9 mouse cellular contexts compared by ENCODE assay signal in genomic region chr7:127016081-127016480, GRCm38 (mm10). TPM values are rescaled to one million over a fixed set of nuclear protein-coding genes. Genes with fewer than 3 reads are reported as not detected.
DNase-seq lines count a peak whose midpoint lies in the region; ATAC-seq and TF ChIP-seq lines count a peak whose summit lies in the region.
"Had no signal": no experiment of that assay in that cellular context is flagged by ENCODE, and none has a peak within 500 bp of the region (broad histone marks: within the 10 kb centered on the region; RNA-seq: fewer than 3 reads in every experiment).

No protein-coding gene starts in this region.

- peak; percentile 15; the same call in 1 of the 2 replicates for ATAC-seq in embryonic facial prominence, embryonic 11.5 days (replicated peaks; ENCODE audit: insufficient number of reproducible peaks, low FRiP score, low TSS enrichment, low read depth)
- no peak for ATAC-seq in hindbrain, embryonic 15.5 days (ENCODE audit: low FRiP score, low read depth)
- ATAC-seq in liver, embryonic 11.5 days (replicated peaks; ENCODE audit: low FRiP score) = peak; percentile 46
- peak; percentile 43 for ATAC-seq in monocyte, adult 5-6 weeks (replicated peaks; ENCODE audit: insufficient number of reproducible peaks, low FRiP score, low TSS enrichment, poor library complexity, severe bottlenecking)

- peaks cover 13% of the 10 kb centered on the region for H3K4me1 ChIP-seq in embryonic facial prominence, embryonic 11.5 days (ENCODE audit: control insufficient read depth, insufficient read depth, low read length)
- peaks cover 60% of the 10 kb centered on the region for H3K4me1 ChIP-seq in hindbrain, embryonic 15.5 days (replicated peaks)
- peaks cover 47% of the 10 kb centered on the region for H3K4me1 ChIP-seq in liver, embryonic 11.5 days (replicated peaks; ENCODE audit: control insufficient read depth, insufficient read depth, low read length)

- peak overlapping the region; percentile 88 for H3K27ac ChIP-seq in embryonic facial prominence, embryonic 11.5 days (replicated peaks; ENCODE audit: low read depth, low read length)
- peak overlapping the region; percentile 95 for H3K27ac ChIP-seq in hindbrain, embryonic 15.5 days (replicated peaks)
- peak overlapping the region; percentile 95 for H3K27ac ChIP-seq in liver, embryonic 11.5 days (ENCODE audit: low read depth, low read length)

- H3K27me3 ChIP-seq in C2C12 (ENCODE audit: control insufficient read depth, insufficient read depth, insufficient read length) = no peaks in the 10 kb centered on the region
- no peaks in the 10 kb centered on the region for H3K27me3 ChIP-seq in embryonic facial prominence, embryonic 11.5 days (ENCODE audit: control insufficient read depth, insufficient read depth, low read length)
- no peaks in the 10 kb centered on the region for H3K27me3 ChIP-seq in hindbrain, embryonic 15.5 days
- no peaks in the 10 kb centered on the region for H3K27me3 ChIP-seq in liver, embryonic 11.5 days (replicated peaks; ENCODE audit: control insufficient read depth, insufficient read depth, low read length)

- H3K4me2 ChIP-seq in embryonic facial prominence, embryonic 11.5 days (ENCODE audit: low read depth, low read length) = peak overlapping the region; percentile 85
- peak overlapping the region; percentile 84 for H3K4me2 ChIP-seq in hindbrain, embryonic 15.5 days
- H3K4me2 ChIP-seq in liver, embryonic 11.5 days = peak overlapping the region; percentile 98

- peaks cover 39% of the 10 kb centered on the region for H3K79me2 ChIP-seq in C2C12 (ENCODE audit: control insufficient read depth, insufficient read depth)

- peaks cover 15% of the 10 kb centered on the region for H3K36me3 ChIP-seq in C2C12 (ENCODE audit: control insufficient read depth, insufficient read depth)
- peaks cover 4% of the 10 kb centered on the region for H3K36me3 ChIP-seq in embryonic facial prominence, embryonic 11.5 days (replicated peaks; ENCODE audit: control insufficient read depth, insufficient read depth, low read depth, low read length)
- peaks cover 27% of the 10 kb centered on the region for H3K36me3 ChIP-seq in hindbrain, embryonic 15.5 days
- H3K36me3 ChIP-seq in liver, embryonic 11.5 days (ENCODE audit: control insufficient read depth, insufficient read depth, low read length) = peaks cover 13% of the 10 kb centered on the region

- H3K9ac ChIP-seq in embryonic facial prominence, embryonic 11.5 days (replicated peaks; ENCODE audit: low read length) = peak overlapping the region; percentile 87
- peak overlapping the region; percentile 85 for H3K9ac ChIP-seq in hindbrain, embryonic 15.5 days
- peak overlapping the region; percentile 94 for H3K9ac ChIP-seq in liver, embryonic 11.5 days (ENCODE audit: low read depth, low read length)

- peak overlapping the region; percentile 62 for H3ac ChIP-seq in C2C12 (ENCODE audit: control insufficient read depth, insufficient read length, low read depth)

- no peaks in the 10 kb centered on the region for H3K9me3 ChIP-seq in embryonic facial prominence, embryonic 11.5 days (replicated peaks; ENCODE audit: control insufficient read depth, low read length)
- H3K9me3 ChIP-seq in hindbrain, embryonic 15.5 days = no peaks in the 10 kb centered on the region
- H3K9me3 ChIP-seq in liver, embryonic 11.5 days (ENCODE audit: control insufficient read depth, low read length) = no peaks in the 10 kb centered on the region

- H3K4me3 ChIP-seq in C2C12 (ENCODE audit: insufficient read depth, poor library complexity, severe bottlenecking) = peak overlapping the region; percentile 51
- H3K4me3 ChIP-seq in embryonic facial prominence, embryonic 11.5 days (ENCODE audit: low read depth, low read length) = peak overlapping the region; percentile 66
- peak overlapping the region; percentile 66 for H3K4me3 ChIP-seq in hindbrain, embryonic 15.5 days
- peak overlapping the region; percentile 86 for H3K4me3 ChIP-seq in liver, embryonic 11.5 days (ENCODE audit: low read depth, low read length)

- WGBS in embryonic facial prominence, embryonic 11.5 days = 2% methylated on average over 10 of the region's 10 CpGs
- WGBS in hindbrain, embryonic 15.5 days = 2% methylated on average over 10 of the region's 10 CpGs
- 3% methylated on average over 10 of the region's 10 CpGs for WGBS in liver, embryonic 11.5 days

- H3K79me3 ChIP-seq in C2C12 (ENCODE audit: low read depth) = peaks cover 18% of the 10 kb centered on the region

- DNase-seq in R1 (ENCODE audit: low read depth, low spot score) = peak; percentile 97
- peak; percentile 61 for DNase-seq in embryonic facial prominence, embryonic 11.5 days (ENCODE audit: low spot score)
- no peak for DNase-seq in liver, embryonic 11.5 days (ENCODE audit: low spot score)
- DNase-seq in urinary bladder, postnatal 25 days (ENCODE audit: low spot score) = no peak
- no peak for DNase-seq in layer of hippocampus, postnatal 36 days

- TF ChIP-seq CTCF in C2C12 (IDR thresholded peaks at IDR 0.05; ENCODE audit: control insufficient read depth, insufficient read depth, insufficient read length) = no peak

TF ChIP-seq in C2C12, 6 proteins besides CTCF, POLR2A, EP300 and RAD21:
- TF ChIP-seq MAX (IDR thresholded peaks at IDR 0.05) (no peak), MYOD1 (IDR thresholded peaks at IDR 0.05; ENCODE audit: control insufficient read depth, insufficient read length, low read depth) (no peak), MYOG (IDR thresholded peaks at IDR 0.05; ENCODE audit: control insufficient read depth, extremely low read depth, insufficient read length) (no peak), USF1 (IDR thresholded peaks at IDR 0.05; ENCODE audit: low read depth) (no peak)

RNA-seq across cellular contexts. Expression of gene Pagr1b, which starts 0.2 kb away (rescaled TPM):
- polyA plus RNA-seq in C2C12 (2012; fragmentation: generic; extraction: Trizol) = 1.2 TPM
- 0.32 and 0.53 TPM in 2 replicates for polyA plus RNA-seq in embryonic facial prominence, embryonic 11.5 days (2014; fragmentation: Nextera tagmentation; extraction: Ambion mirVana)
- polyA plus RNA-seq in hindbrain, embryonic 15.5 days (2015; fragmentation: Nextera tagmentation; extraction: Ambion mirVana) = 0.28 TPM in 1 of 2 replicates, not detected in the other
- 0.41 TPM in 1 of 2 replicates, not detected in the other for polyA plus RNA-seq in liver, embryonic 11.5 days (2014; fragmentation: Nextera tagmentation; extraction: Ambion mirVana)
- 2.9 to 7.8 TPM (median 5.2 TPM) in 3 replicates for total RNA-seq in monocyte, adult 5-6 weeks (2017)
- total RNA-seq in layer of hippocampus, postnatal 36 days (2021) = under 1 TPM in 1 of 2 experiments, not detected in 1; 0.90 TPM
- total RNA-seq: hematopoietic stem cell, adult 5-6 weeks had no signal

RNA-seq across cellular contexts. Expression of gene Pagr1a, which starts 1.1 kb away (rescaled TPM):
- polyA plus RNA-seq in C2C12 (2012; fragmentation: generic; extraction: Trizol) = 22.3 TPM
- polyA plus RNA-seq in embryonic facial prominence, embryonic 11.5 days (2014; fragmentation: Nextera tagmentation; extraction: Ambion mirVana) = 53.4 and 75.3 TPM in 2 replicates
- polyA plus RNA-seq in hindbrain, embryonic 15.5 days (2015; fragmentation: Nextera tagmentation; extraction: Ambion mirVana) = 28.1 and 46.9 TPM in 2 replicates
- polyA plus RNA-seq in liver, embryonic 11.5 days (2014; fragmentation: Nextera tagmentation; extraction: Ambion mirVana) = 45.6 and 75.0 TPM in 2 replicates
- 3.8 to 52.6 TPM (median 4.4 TPM) in 3 replicates for total RNA-seq in monocyte, adult 5-6 weeks (2017)
- 10 to 100 TPM; 10.4 to 16.2 TPM for total RNA-seq in layer of hippocampus, postnatal 36 days (2021)

RNA-seq across cellular contexts. Expression of gene Mvp, which starts 1.7 kb away (rescaled TPM):
- polyA plus RNA-seq in C2C12 (2012; fragmentation: generic; extraction: Trizol) = 32.7 TPM
- polyA plus RNA-seq in embryonic facial prominence, embryonic 11.5 days (2014; fragmentation: Nextera tagmentation; extraction: Ambion mirVana) = 2.6 and 3.0 TPM in 2 replicates
- polyA plus RNA-seq in hindbrain, embryonic 15.5 days (2015; fragmentation: Nextera tagmentation; extraction: Ambion mirVana) = 4.8 and 5.5 TPM in 2 replicates
- polyA plus RNA-seq in liver, embryonic 11.5 days (2014; fragmentation: Nextera tagmentation; extraction: Ambion mirVana) = 8.3 and 9.4 TPM in 2 replicates
- total RNA-seq in monocyte, adult 5-6 weeks (2017) = 95.0 to 131 TPM (median 111 TPM) in 3 replicates
- total RNA-seq in layer of hippocampus, postnatal 36 days (2021) = 1 to 10 TPM; 7.2 to 8.4 TPM

RNA-seq across cellular contexts. Expression of gene Gm42742, which starts 4.8 kb away (rescaled TPM):
- polyA plus RNA-seq in C2C12 (2012; fragmentation: generic; extraction: Trizol) = 39.7 TPM
- 52.7 and 56.0 TPM in 2 replicates for polyA plus RNA-seq in embryonic facial prominence, embryonic 11.5 days (2014; fragmentation: Nextera tagmentation; extraction: Ambion mirVana)
- polyA plus RNA-seq in hindbrain, embryonic 15.5 days (2015; fragmentation: Nextera tagmentation; extraction: Ambion mirVana) = 63.3 and 77.5 TPM in 2 replicates
- 19.8 and 52.9 TPM in 2 replicates for polyA plus RNA-seq in liver, embryonic 11.5 days (2014; fragmentation: Nextera tagmentation; extraction: Ambion mirVana)
- 6.4 to 36.5 TPM (median 36.3 TPM) in 3 replicates for total RNA-seq in monocyte, adult 5-6 weeks (2017)
- total RNA-seq in layer of hippocampus, postnatal 36 days (2021) = 10 to 100 TPM; 68.6 to 82.2 TPM

RNA-seq across cellular contexts. Expression of gene Prrt2, which starts 4.9 kb away (rescaled TPM):
- polyA plus RNA-seq in C2C12 (2012; fragmentation: generic; extraction: Trizol) = 0.02 TPM
- polyA plus RNA-seq in embryonic facial prominence, embryonic 11.5 days (2014; fragmentation: Nextera tagmentation; extraction: Ambion mirVana) = 7.6 and 7.7 TPM in 2 replicates
- 54.2 and 62.4 TPM in 2 replicates for polyA plus RNA-seq in hindbrain, embryonic 15.5 days (2015; fragmentation: Nextera tagmentation; extraction: Ambion mirVana)
- 4.5 and 5.4 TPM in 2 replicates for polyA plus RNA-seq in liver, embryonic 11.5 days (2014; fragmentation: Nextera tagmentation; extraction: Ambion mirVana)
- total RNA-seq in monocyte, adult 5-6 weeks (2017) = not detected in 3 replicates
- 100 to 1,000 TPM; 229 to 233 TPM for total RNA-seq in layer of hippocampus, postnatal 36 days (2021)

Comparison
In these comparisons a context has a peak if more than half of its experiments do, and no peak if none do; other contexts are left out.
1. DNase-seq: peak in R1 (single experiment) and embryonic facial prominence, embryonic 11.5 days (single experiment); none in liver, embryonic 11.5 days (single experiment), urinary bladder, postnatal 25 days (single experiment) and layer of hippocampus, postnatal 36 days (0 of 2).
2. Peak in every context shown above with its lines, with median percentiles within 50 percentile points of each other: H3K4me3 ChIP-seq, H3K27ac ChIP-seq, H3K4me2 ChIP-seq and H3K9ac ChIP-seq.